Mouse (Mus musculus): ENCODE measurements at regions not wholly inside any gene's neighbourhood (a gene's known extent, or its start where the extent isn't known, plus 50 kb on each side); places are given as distances from the start of the nearest gene placed in this dataset.

DNA sequence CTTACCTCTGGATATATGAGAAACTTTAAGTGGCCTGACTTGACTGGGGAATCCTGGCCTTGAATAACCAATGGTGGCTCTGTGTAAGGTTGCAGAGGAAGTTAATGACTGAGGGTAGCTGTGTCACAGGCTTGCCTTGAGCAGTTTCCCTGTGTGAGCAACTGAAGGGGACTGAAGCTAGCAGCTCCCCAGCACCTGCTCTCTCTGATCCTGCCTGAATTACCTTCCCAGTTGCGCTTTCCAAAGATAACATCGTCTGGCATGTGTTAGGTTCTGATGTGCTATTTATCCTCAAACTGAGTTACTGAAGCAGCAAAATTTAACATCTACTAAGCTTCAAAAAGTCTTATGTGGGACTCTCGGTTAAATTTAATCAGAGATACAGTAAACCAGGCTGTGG lies 56.1 kb upstream of the Arpp21 start:
- TF ChIP-seq POLR2A (IDR thresholded peaks at IDR 0.05; ENCODE audit: insufficient read depth, low read depth, low read length) (no peak), CTCF (IDR thresholded peaks at IDR 0.05; ENCODE audit: insufficient read depth, low read depth, low read length) (no peak)

Data from olfactory bulb, adult 2 months (tissue).